Mouse (Mus musculus): ENCODE data around the gene Ddx39b.

GRCm38 (mm10) chr17:35250348-35251120 is 9.0 kb downstream of the Ddx39b start:
- TF ChIP-seq CTCF (IDR thresholded peaks at IDR 0.05; ENCODE audit: low read depth, low read length) (no peak), EP300 (IDR thresholded peaks at IDR 0.05; ENCODE audit: insufficient read depth, low read depth, low read length) (no peak), POLR2A (IDR thresholded peaks at IDR 0.05; ENCODE audit: insufficient read depth, low read length) (no peak)
